Mouse (Mus musculus) liver, embryonic 14.5 days (tissue): ENCODE results near the gene Ncl. TPM values are rescaled to one million over a fixed set of nuclear protein-coding genes. Genes with fewer than 3 reads are reported as not detected.
A peak's percentile ranks its signal among the peaks of the same experiment; 100 is the strongest.

Source experiments
- ATAC-seq: fragments of 200-750 bp; cut with Nextera tagmentation; 2 replicates; pipeline ENCODE4 v1.8.0; 2017; ENCODE audit warnings: moderate number of reproducible peaks, mild to moderate bottlenecking, moderate library complexity; ENCODE audit not compliant: insufficient read depth
- DNase-seq, 3 experiments: peaks; one replicate each; pipeline ENCODE4 v3.0.0-alpha.2; 2012 to 2013; ENCODE audit warnings: low read depth in 3 of 3, low spot score in 3 of 3
- H3K27ac ChIP-seq: fragments of 300-500 bp; sonication (generic); 2 replicates; pipeline ENCODE4 v1.5.1; 2014; ENCODE audit warnings: moderate library complexity, mild to moderate bottlenecking, control low read depth, inconsistent platforms
- H3K27me3 ChIP-seq: fragments of 300-500 bp; sonication (generic); 2 replicates; pipeline ENCODE4 v1.6.1; 2014; ENCODE audit warnings: mild to moderate bottlenecking, low read length, moderate library complexity; ENCODE audit not compliant: control insufficient read depth, insufficient read depth
- H3K36me3 ChIP-seq: fragments of 300-500 bp; sonication (generic); replicated peaks from 2 replicates; pipeline ENCODE4 v1.6.1; 2014; ENCODE audit warnings: low read depth; ENCODE audit not compliant: control insufficient read depth, insufficient read depth
- H3K4me1 ChIP-seq, 2 experiments: fragments of 200-500 bp in 1 of 2; fragments of 300-500 bp in 1 of 2; sonication (generic) in 1 of 2; replicated peaks; 2 replicates each; pipeline ENCODE4 v1.6.1; 2012 to 2014; ENCODE audit warnings: antibody characterized with exemption in 1 of 2, inconsistent platforms in 1 of 2, low read length in 1 of 2; ENCODE audit not compliant: control insufficient read depth in 2 of 2, insufficient read depth in 2 of 2
- H3K4me2 ChIP-seq: fragments of 300-500 bp; sonication (generic); 2 replicates; pipeline ENCODE4 v1.6.1; 2014; ENCODE audit warnings: low read depth, mild to moderate bottlenecking, control low read depth, moderate library complexity
- H3K4me3 ChIP-seq, 2 experiments: fragments of 200-500 bp in 1 of 2; fragments of 300-500 bp in 1 of 2; sonication (generic) in 1 of 2; 2 replicates each; pipeline ENCODE4 v1.5.1; 2012 to 2014; ENCODE audit warnings: low read depth in 2 of 2, low read length in 2 of 2, mild to moderate bottlenecking in 2 of 2, control low read depth in 1 of 2, inconsistent platforms in 1 of 2, moderate library complexity in 1 of 2; ENCODE audit not compliant: insufficient read depth in 1 of 2
- H3K9ac ChIP-seq: fragments of 300-500 bp; sonication (generic); replicated peaks from 2 replicates; pipeline ENCODE4 v1.6.1; 2014; ENCODE audit warnings: mild to moderate bottlenecking, control low read depth, moderate library complexity
- H3K9me3 ChIP-seq: fragments of 300-500 bp; sonication (generic); 2 replicates; pipeline ENCODE4 v1.6.1; 2016; ENCODE audit warnings: low read length, mixed read lengths; ENCODE audit not compliant: control insufficient read depth
- CTCF ChIP-seq: IDR thresholded peaks from 2 replicates; pipeline ENCODE4 v1.5.1; 2016; ENCODE audit warnings: antibody characterized with exemption, low read depth, control low read depth
- EP300 ChIP-seq: IDR thresholded peaks from 2 replicates; pipeline ENCODE4 v1.6.1; 2016; ENCODE audit warnings: antibody characterized with exemption, low read depth
- WGBS: fragments of 180-500 bp; shearing (Covaris S2); extraction: QIAGEN DNeasy Blood & Tissue Kit; methylation state at CpG from one replicate; pipeline ENCODE4 v1.1.7; 2014; ENCODE audit not compliant: insufficient replicate concordance; 5-methylcytosine and 5-hydroxymethylcytosine counted together
- microRNA-seq: library from miRNA; unstranded; fragments of <30 nt; microRNA quantifications from one replicate; pipeline ENCODE4, GENCODE M21; 2016
- polyA plus RNA-seq, 2 experiments: library from polyadenylated mRNA; depleted of rRNA in 1 of 2; stranded (reverse) in 1 of 2; unstranded in 1 of 2; fragments of >200 nt; fragmentation: Nextera tagmentation in 1 of 2; extraction: Ambion mirVana in 1 of 2; gene quantifications; 2 replicates each; pipeline versions ENCODE4 v1.2.1 to v1.2.3; 2012 to 2014

The Ncl gene
- polyA plus RNA-seq, 2 experiments, result 192 to 208 TPM

DNA sequence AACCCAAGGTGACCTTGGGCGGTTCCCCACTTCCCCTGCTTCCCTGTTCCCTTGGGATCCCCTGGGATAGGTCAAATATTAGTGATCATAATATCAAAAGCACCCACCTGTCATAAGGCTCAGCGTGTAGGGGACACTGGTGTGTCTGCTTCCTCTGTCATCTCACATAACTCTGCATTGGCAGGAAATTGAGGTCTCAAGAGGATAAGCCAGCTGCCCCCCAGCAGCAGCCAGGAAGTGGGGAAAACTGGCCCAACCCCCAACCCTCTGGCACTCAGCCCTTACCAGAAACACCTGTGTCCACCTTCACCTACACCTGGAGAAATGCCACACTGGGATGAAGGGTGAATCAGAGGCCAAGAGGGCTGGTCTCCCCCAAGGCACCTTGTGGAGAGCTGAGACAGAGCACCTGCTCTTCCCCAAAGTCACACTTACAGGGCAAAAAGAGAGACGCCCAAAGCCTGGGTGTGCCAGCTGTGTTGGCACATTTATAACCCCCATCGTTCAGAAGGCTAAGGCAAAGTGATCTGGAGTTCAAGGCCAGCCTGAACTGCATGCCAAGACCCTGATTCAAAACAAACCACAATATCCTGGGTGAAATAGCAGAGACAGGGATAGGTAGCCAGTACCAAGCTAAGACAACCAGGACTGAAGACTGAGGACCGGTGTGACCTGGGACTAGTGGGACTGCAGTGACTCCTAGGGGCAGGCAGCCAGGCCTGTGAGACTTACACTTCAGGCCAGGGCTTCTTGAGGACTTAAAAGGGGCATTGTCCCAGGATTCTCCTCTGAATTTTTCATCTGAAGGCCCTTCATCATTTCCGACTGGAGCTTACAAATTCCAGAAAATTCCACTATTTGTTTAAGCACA lies 57.7 kb downstream of the Ncl start:
- ATAC-seq (no peak), DNase-seq (no peak)
- H3K27ac ChIP-seq, result no peak overlapping the region
- peaks cover 0 to 29% of the 10 kb centered on the region in 2 experiments; a peak in 3 of 4 replicates for H3K4me1 ChIP-seq
- WGBS, result 28% methylated on average over 6 of the region's 6 CpGs
- peaks cover 19% of the 10 kb centered on the region for H3K27me3 ChIP-seq
- no peak overlapping the region for H3K9ac ChIP-seq
- H3K36me3 ChIP-seq, result no peaks in the 10 kb centered on the region
- no peak overlapping the region for H3K4me3 ChIP-seq
- no peaks in the 10 kb centered on the region for H3K9me3 ChIP-seq
- H3K4me2 ChIP-seq, result no peak overlapping the region
- TF ChIP-seq CTCF, result peak; percentile 68
- TF ChIP-seq EP300, result no peak

DNA sequence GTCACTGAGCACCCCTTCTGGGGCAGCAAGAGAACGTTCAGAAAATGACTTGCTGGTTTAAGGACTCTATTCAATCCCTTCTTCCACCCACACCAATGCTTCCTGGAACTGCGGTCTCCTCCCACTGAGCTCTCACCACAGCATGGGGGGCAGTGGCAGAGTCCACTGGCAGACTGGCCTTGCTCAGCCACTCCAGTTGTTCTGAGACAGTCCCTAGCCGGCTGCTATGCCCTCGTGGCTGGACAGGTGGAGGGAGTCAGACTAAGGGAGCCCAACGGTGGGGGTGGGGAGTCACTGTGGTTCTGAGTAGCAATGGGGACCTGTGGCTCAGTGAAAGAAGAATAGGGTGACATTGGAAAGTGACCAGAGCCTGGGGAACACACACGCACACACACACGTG lies 58.5 kb downstream of the Ncl start:
- H3K9ac ChIP-seq, result no peak overlapping the region
- H3K27ac ChIP-seq, result no peak overlapping the region
- peaks cover 0 to 29% of the 10 kb centered on the region in 2 experiments; a peak in 3 of 4 replicates for H3K4me1 ChIP-seq
- ATAC-seq (no peak), DNase-seq (no peak)
- H3K4me2 ChIP-seq, result no peak overlapping the region
- no peaks in the 10 kb centered on the region for H3K36me3 ChIP-seq
- no peak for TF ChIP-seq CTCF
- TF ChIP-seq EP300, result no peak
- H3K9me3 ChIP-seq, result no peaks in the 10 kb centered on the region
- WGBS, result 26% methylated on average over 7 of the region's 7 CpGs
- H3K4me3 ChIP-seq, result no peak overlapping the region
- H3K27me3 ChIP-seq, result peaks cover 19% of the 10 kb centered on the region

DNA sequence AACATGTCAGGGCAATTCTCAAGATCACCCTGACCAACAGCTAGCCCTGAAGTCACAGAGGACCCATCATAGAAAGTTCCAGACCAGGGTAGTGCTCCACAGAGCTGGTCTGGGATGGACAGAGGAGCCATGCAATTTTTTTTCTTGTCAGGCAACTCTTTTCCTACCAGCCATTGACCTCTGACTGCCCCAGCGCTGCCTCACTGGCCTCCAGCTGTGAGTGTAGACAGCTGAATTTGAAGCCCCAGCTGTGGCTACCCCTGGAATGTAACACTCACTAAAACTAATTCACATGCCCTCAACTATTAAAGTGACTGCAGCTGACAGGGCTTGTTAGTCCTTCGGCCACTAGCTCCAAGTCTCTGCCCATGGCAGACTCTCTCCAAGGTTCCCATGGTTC lies 59.1 kb downstream of the Ncl start:
- WGBS, result 68% methylated on average over 2 of the region's 2 CpGs
- peaks cover 0 to 29% of the 10 kb centered on the region in 2 experiments; a peak in 3 of 4 replicates for H3K4me1 ChIP-seq

More for the DNA sequence above, 59.1 kb downstream of the Ncl start:
- no peaks in the 10 kb centered on the region for H3K36me3 ChIP-seq
- no peak for DNase-seq
- H3K9me3 ChIP-seq, result no peaks in the 10 kb centered on the region
- no peak overlapping the region for H3K9ac ChIP-seq
- no peak overlapping the region for H3K27ac ChIP-seq
- peaks cover 18% of the 10 kb centered on the region for H3K27me3 ChIP-seq
- TF ChIP-seq CTCF (no peak), EP300 (no peak)
- H3K4me3 ChIP-seq, result no peak overlapping the region
- ATAC-seq, result no peak
- no peak overlapping the region for H3K4me2 ChIP-seq

Small RNA genes lying within 50 kb of the gene (microRNA-seq; reads per million reads assigned to microRNA genes)
- 108 reads per million, percentile 47 among the genes with 10 or more reads in this experiment for gene mmu-mir-3535

Other genes with a start within 250 kb of the Ncl start
- gene Htr2b, start 247.4 kb downstream of the Ncl start, polyA plus RNA-seq (2012; rRNA removed), result 0.02 TPM in 1 of 2 replicates, not detected in the other
- gene Htr2b, start 247.4 kb downstream of the Ncl start, polyA plus RNA-seq (2014; fragmentation: Nextera tagmentation; extraction: Ambion mirVana), result 0.06 TPM in 1 of 2 replicates, not detected in the other
- 0.43 and 1.2 TPM in 2 replicates for gene Gm21972, start 225.8 kb downstream of the Ncl start, polyA plus RNA-seq (2012; rRNA removed)
- gene Gm21972, start 225.8 kb downstream of the Ncl start, polyA plus RNA-seq (2014; fragmentation: Nextera tagmentation; extraction: Ambion mirVana), result 0.15 TPM in 1 of 2 replicates, not detected in the other
- gene Armc9, start 204.6 kb downstream of the Ncl start, polyA plus RNA-seq (2012; rRNA removed), result 4.5 and 5.5 TPM in 2 replicates
- 8.4 and 9.9 TPM in 2 replicates for gene Armc9, start 204.6 kb downstream of the Ncl start, polyA plus RNA-seq (2014; fragmentation: Nextera tagmentation; extraction: Ambion mirVana)
- gene B3gnt7, start 56.6 kb downstream of the Ncl start, polyA plus RNA-seq (2012; rRNA removed), result 1.1 and 1.5 TPM in 2 replicates
- 1.0 and 1.6 TPM in 2 replicates for gene B3gnt7, start 56.6 kb downstream of the Ncl start, polyA plus RNA-seq (2014; fragmentation: Nextera tagmentation; extraction: Ambion mirVana)
- not detected in 2 replicates for gene Nmur1, start 66.8 kb upstream of the Ncl start, polyA plus RNA-seq (2012; rRNA removed)
- not detected in 2 replicates for gene Nmur1, start 66.8 kb upstream of the Ncl start, polyA plus RNA-seq (2014; fragmentation: Nextera tagmentation; extraction: Ambion mirVana)
- gene Tex44, start 66.9 kb upstream of the Ncl start, polyA plus RNA-seq (2012; rRNA removed), result not detected in 2 replicates
- gene Tex44, start 66.9 kb upstream of the Ncl start, polyA plus RNA-seq (2014; fragmentation: Nextera tagmentation; extraction: Ambion mirVana), result not detected in 2 replicates
- gene Ptma, start 167.3 kb upstream of the Ncl start, polyA plus RNA-seq (2012; rRNA removed), result 466 and 1,286 TPM in 2 replicates
- gene Ptma, start 167.3 kb upstream of the Ncl start, polyA plus RNA-seq (2014; fragmentation: Nextera tagmentation; extraction: Ambion mirVana), result 993 and 1,059 TPM in 2 replicates
- gene Pde6d, start 223.2 kb upstream of the Ncl start, polyA plus RNA-seq (2012; rRNA removed), result 18.0 and 20.0 TPM in 2 replicates
- gene Pde6d, start 223.2 kb upstream of the Ncl start, polyA plus RNA-seq (2014; fragmentation: Nextera tagmentation; extraction: Ambion mirVana), result 23.6 and 25.2 TPM in 2 replicates
- gene Cops7b, start 223.5 kb upstream of the Ncl start, polyA plus RNA-seq (2012; rRNA removed), result 16.3 and 16.5 TPM in 2 replicates
- 11.4 and 12.2 TPM in 2 replicates for gene Cops7b, start 223.5 kb upstream of the Ncl start, polyA plus RNA-seq (2014; fragmentation: Nextera tagmentation; extraction: Ambion mirVana)